Mouse (Mus musculus) olfactory bulb, adult 2 months (tissue): ENCODE data around the gene A030005K14Rik. TPM values are rescaled to one million over a fixed set of nuclear protein-coding genes. Genes with fewer than 3 reads are reported as not detected.

ENCODE experiments used
- H3K27ac ChIP-seq: fragments of 200-500 bp; 2 replicates; pipeline ENCODE4 v1.5.1; 2012; ENCODE audit warnings: low read depth, low read length; ENCODE audit not compliant: insufficient read depth
- H3K4me1 ChIP-seq: fragments of 200-500 bp; 2 replicates; pipeline ENCODE4 v1.6.1; 2012; ENCODE audit warnings: low read length; ENCODE audit not compliant: control insufficient read depth, insufficient read depth
- H3K4me3 ChIP-seq: fragments of 200-500 bp; 2 replicates; pipeline ENCODE4 v1.5.1; 2012; ENCODE audit warnings: mild to moderate bottlenecking, low read depth, low read length, moderate library complexity; ENCODE audit not compliant: insufficient read depth
- POLR2A ChIP-seq: fragments of 200-500 bp; IDR thresholded peaks from 2 replicates; pipeline ENCODE4 v1.6.1; 2012; ENCODE audit warnings: mild to moderate bottlenecking, low read depth, low read length, moderate library complexity; ENCODE audit not compliant: insufficient read depth
- WGBS: fragments of 180-500 bp; shearing (Covaris S2); methylation state at CpG from one replicate; pipeline ENCODE4 v1.1.7; 2018; 5-methylcytosine and 5-hydroxymethylcytosine counted together
- polyA plus RNA-seq: library from polyadenylated mRNA; stranded (reverse); fragments of >200 nt; gene quantifications from 2 replicates; pipeline ENCODE4 v1.2.4, GENCODE M21; 2012; ENCODE audit warnings: low replicate concordance; ENCODE audit not compliant: missing spikeins, insufficient read depth, insufficient read length

The A030005K14Rik gene
- polyA plus RNA-seq, 1 experiment: not detected

DNA sequence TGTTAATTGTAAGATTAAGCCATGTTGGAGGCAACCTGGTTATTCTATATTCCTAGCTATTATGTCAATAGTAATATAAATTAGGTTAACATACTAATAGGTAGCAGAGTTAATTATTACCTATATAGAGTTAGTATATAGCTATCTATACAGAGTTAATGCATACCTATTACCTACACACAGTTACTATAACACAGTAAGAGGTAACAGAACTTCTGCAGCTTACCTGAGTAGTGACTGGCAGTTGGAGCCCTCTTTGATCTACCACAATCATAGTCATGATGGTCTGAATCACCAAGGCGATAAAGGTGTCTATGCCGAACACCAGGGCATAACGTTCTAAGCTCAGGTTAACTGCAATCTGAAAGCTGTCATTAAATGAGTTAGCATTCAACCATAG is 44.7 kb downstream of the A030005K14Rik start:
- no peak overlapping the region for H3K27ac ChIP-seq
- no peak for TF ChIP-seq POLR2A
- H3K4me3 ChIP-seq: no peak overlapping the region
- H3K4me1 ChIP-seq: no peaks in the 10 kb centered on the region
- WGBS: 95% methylated on average over 3 of the region's 3 CpGs

Other genes starting within 250 kb of the A030005K14Rik start
- 256 TPM in 1 of 2 replicates, not detected in the other for gene Agfg1, start 219.9 kb downstream of the A030005K14Rik start, polyA plus RNA-seq
- not detected in 2 replicates for gene A030005L19Rik, start 146.1 kb downstream of the A030005K14Rik start, polyA plus RNA-seq
- gene A030014E15Rik, start 134.5 kb downstream of the A030005K14Rik start, polyA plus RNA-seq: not detected in 2 replicates
- gene Gm6217, start 128.0 kb downstream of the A030005K14Rik start, polyA plus RNA-seq: not detected in 2 replicates
- not detected in 2 replicates for gene A030003K21Rik, start 116.0 kb downstream of the A030005K14Rik start, polyA plus RNA-seq
- not detected in 2 replicates for gene Gm7544, start 103.4 kb downstream of the A030005K14Rik start, polyA plus RNA-seq
- gene Gm47955, start 99.1 kb downstream of the A030005K14Rik start, polyA plus RNA-seq: not detected in 2 replicates
- gene Gm47959, start 58.8 kb downstream of the A030005K14Rik start, polyA plus RNA-seq: not detected in 2 replicates
- gene Slc19a3, start 20.9 kb downstream of the A030005K14Rik start, polyA plus RNA-seq: not detected in 2 replicates
- gene Krtap28-10, start 16.9 kb downstream of the A030005K14Rik start, polyA plus RNA-seq: not detected in 2 replicates
- not detected in 2 replicates for gene Gm47969, start 14.4 kb downstream of the A030005K14Rik start, polyA plus RNA-seq
- not detected in 2 replicates for gene Krtap28-13, start 1.6 kb upstream of the A030005K14Rik start, polyA plus RNA-seq
- gene Ccl20, start 57.4 kb upstream of the A030005K14Rik start, polyA plus RNA-seq: not detected in 2 replicates
- not detected in 2 replicates for gene Daw1, start 100.4 kb upstream of the A030005K14Rik start, polyA plus RNA-seq